Mouse (Mus musculus): ENCODE measurements around the gene 6030452D12Rik.

- TF ChIP-seq CTCF (IDR thresholded peaks at IDR 0.05; ENCODE audit: low read depth): no peak
- no peak for TF ChIP-seq EP300 (optimal IDR thresholded peaks at IDR 0.05)
These were observed 11.3 kb downstream of the 6030452D12Rik start for GRCm38 (mm10) chr8:106511531-106512041.

All from stomach, postnatal 0 days (tissue).